Mouse (Mus musculus): Measurements from ENCODE around the gene Gm17359. TPM values are rescaled to one million over a fixed set of nuclear protein-coding genes. Genes with fewer than 3 reads are reported as not detected.

Gm17359 gene
- polyA plus RNA-seq, 1 experiment from 2014 or later, result not detected

GRCm38 (mm10) chr3:79299401-79299800 lies 37.1 kb upstream of the Gm17359 start:
- Histone ChIP-seq H3K9me3 (ENCODE audit: control insufficient read depth, low read length) (no peaks in the 10 kb centered on the region), H3K27ac (ENCODE audit: low read depth, low read length) (no peak overlapping the region), H3K36me3 (ENCODE audit: control insufficient read depth, insufficient read depth, low read length) (no peaks in the 10 kb centered on the region), H3K4me1 (ENCODE audit: control insufficient read depth, insufficient read depth, low read length) (no peaks in the 10 kb centered on the region), H3K27me3 (ENCODE audit: control insufficient read depth, insufficient read depth, low read length) (no peaks in the 10 kb centered on the region), H3K4me2 (ENCODE audit: low read depth, low read length) (no peak overlapping the region), H3K9ac (replicated peaks; ENCODE audit: low read depth, low read length) (no peak overlapping the region), H3K4me3 (ENCODE audit: low read depth, low read length) (no peak overlapping the region)
- WGBS, result 89% methylated on average over 15 of the region's 15 CpGs
- ATAC-seq (ENCODE audit: low read depth), result no peak

GRCm38 (mm10) chr3:79308605-79309004 lies 27.9 kb upstream of the Gm17359 start:
- H3K4me2 ChIP-seq (ENCODE audit: low read depth, low read length), result no peak overlapping the region
- H3K4me1 ChIP-seq (ENCODE audit: control insufficient read depth, insufficient read depth, low read length), result no peaks in the 10 kb centered on the region
- no peak overlapping the region for H3K4me3 ChIP-seq (ENCODE audit: low read depth, low read length)
- ATAC-seq (ENCODE audit: low read depth), result no peak
- H3K36me3 ChIP-seq (ENCODE audit: control insufficient read depth, insufficient read depth, low read length), result no peaks in the 10 kb centered on the region
- H3K27me3 ChIP-seq (ENCODE audit: control insufficient read depth, insufficient read depth, low read length), result no peaks in the 10 kb centered on the region
- H3K9me3 ChIP-seq (ENCODE audit: control insufficient read depth, low read length), result no peaks in the 10 kb centered on the region
- H3K9ac ChIP-seq (replicated peaks; ENCODE audit: low read depth, low read length), result no peak overlapping the region
- WGBS, result 91% methylated on average over 4 of the region's 4 CpGs
- H3K27ac ChIP-seq (ENCODE audit: low read depth, low read length), result no peak overlapping the region

- no peak overlapping the region for H3K4me3 ChIP-seq (ENCODE audit: low read depth, low read length)
- no peaks in the 10 kb centered on the region for H3K4me1 ChIP-seq (ENCODE audit: control insufficient read depth, insufficient read depth, low read length)
- H3K27me3 ChIP-seq (ENCODE audit: control insufficient read depth, insufficient read depth, low read length), result no peaks in the 10 kb centered on the region
- H3K4me2 ChIP-seq (ENCODE audit: low read depth, low read length), result no peak overlapping the region
- no peaks in the 10 kb centered on the region for H3K36me3 ChIP-seq (ENCODE audit: control insufficient read depth, insufficient read depth, low read length)
- no peaks in the 10 kb centered on the region for H3K9me3 ChIP-seq (ENCODE audit: control insufficient read depth, low read length)
- H3K9ac ChIP-seq (replicated peaks; ENCODE audit: low read depth, low read length), result no peak overlapping the region
- no peak overlapping the region for H3K27ac ChIP-seq (ENCODE audit: low read depth, low read length)
- ATAC-seq (ENCODE audit: low read depth), result no peak
- WGBS, result 87% methylated on average over 7 of the region's 7 CpGs
These were observed 26.3 kb upstream of the Gm17359 start for GRCm38 (mm10) chr3:79310184-79310583.

- Histone ChIP-seq H3K4me1 (ENCODE audit: control insufficient read depth, insufficient read depth, low read length) (no peaks in the 10 kb centered on the region), H3K9me3 (ENCODE audit: control insufficient read depth, low read length) (no peaks in the 10 kb centered on the region), H3K4me2 (ENCODE audit: low read depth, low read length) (no peak overlapping the region), H3K4me3 (ENCODE audit: low read depth, low read length) (no peak overlapping the region), H3K9ac (replicated peaks; ENCODE audit: low read depth, low read length) (no peak overlapping the region), H3K36me3 (ENCODE audit: control insufficient read depth, insufficient read depth, low read length) (no peaks in the 10 kb centered on the region), H3K27me3 (ENCODE audit: control insufficient read depth, insufficient read depth, low read length) (no peaks in the 10 kb centered on the region), H3K27ac (ENCODE audit: low read depth, low read length) (no peak overlapping the region)
- ATAC-seq (ENCODE audit: low read depth), result no peak
These were observed 24.6 kb upstream of the Gm17359 start for GRCm38 (mm10) chr3:79311895-79312294.

GRCm38 (mm10) chr3:79314006-79314698 lies 22.3 kb upstream of the Gm17359 start:
- no peak overlapping the region for H3K27ac ChIP-seq (ENCODE audit: low read depth, low read length)
- H3K4me1 ChIP-seq (ENCODE audit: control insufficient read depth, insufficient read depth, low read length), result no peaks in the 10 kb centered on the region
- no peaks in the 10 kb centered on the region for H3K9me3 ChIP-seq (ENCODE audit: control insufficient read depth, low read length)
- H3K36me3 ChIP-seq (ENCODE audit: control insufficient read depth, insufficient read depth, low read length), result no peaks in the 10 kb centered on the region
- no peak overlapping the region for H3K4me2 ChIP-seq (ENCODE audit: low read depth, low read length)
- H3K27me3 ChIP-seq (ENCODE audit: control insufficient read depth, insufficient read depth, low read length), result no peaks in the 10 kb centered on the region
- 59% methylated on average over 10 of the region's 10 CpGs for WGBS
- no peak overlapping the region for H3K9ac ChIP-seq (replicated peaks; ENCODE audit: low read depth, low read length)
- H3K4me3 ChIP-seq (ENCODE audit: low read depth, low read length), result no peak overlapping the region
- ATAC-seq (ENCODE audit: low read depth), result peak; percentile 31; the same call in 1 of the 2 replicates

GRCm38 (mm10) chr3:79324697-79325526 lies 11.5 kb upstream of the Gm17359 start:
- Histone ChIP-seq H3K4me3 (ENCODE audit: low read depth, low read length) (no peak overlapping the region), H3K27ac (ENCODE audit: low read depth, low read length) (no peak overlapping the region), H3K9ac (replicated peaks; ENCODE audit: low read depth, low read length) (no peak overlapping the region), H3K9me3 (ENCODE audit: control insufficient read depth, low read length) (no peaks in the 10 kb centered on the region), H3K27me3 (ENCODE audit: control insufficient read depth, insufficient read depth, low read length) (no peaks in the 10 kb centered on the region), H3K4me1 (ENCODE audit: control insufficient read depth, insufficient read depth, low read length) (0 out of 2 replicates have a peak, but pooled peaks cover 2% of the 10 kb centered on the region), H3K4me2 (ENCODE audit: low read depth, low read length) (no peak overlapping the region), H3K36me3 (ENCODE audit: control insufficient read depth, insufficient read depth, low read length) (no peaks in the 10 kb centered on the region)
- ATAC-seq (ENCODE audit: low read depth), result peak; percentile 67; the same call in 1 of the 2 replicates
- WGBS, result 45% methylated on average over 10 of the region's 10 CpGs

GRCm38 (mm10) chr3:79329691-79330315 lies 6.7 kb upstream of the Gm17359 start:
- no peaks in the 10 kb centered on the region for H3K27me3 ChIP-seq (ENCODE audit: control insufficient read depth, insufficient read depth, low read length)
- H3K4me3 ChIP-seq (ENCODE audit: low read depth, low read length), result no peak overlapping the region
- no peaks in the 10 kb centered on the region for H3K9me3 ChIP-seq (ENCODE audit: control insufficient read depth, low read length)
- H3K9ac ChIP-seq (replicated peaks; ENCODE audit: low read depth, low read length), result no peak overlapping the region
- no peak overlapping the region for H3K4me2 ChIP-seq (ENCODE audit: low read depth, low read length)
- WGBS, result 24% methylated on average over 8 of the region's 8 CpGs
- H3K27ac ChIP-seq (ENCODE audit: low read depth, low read length), result no peak overlapping the region
- H3K4me1 ChIP-seq (ENCODE audit: control insufficient read depth, insufficient read depth, low read length), result 0 out of 2 replicates have a peak, but pooled peaks cover 2% of the 10 kb centered on the region
- H3K36me3 ChIP-seq (ENCODE audit: control insufficient read depth, insufficient read depth, low read length), result no peaks in the 10 kb centered on the region
- no peak for ATAC-seq (ENCODE audit: low read depth)

- Histone ChIP-seq H3K4me1 (ENCODE audit: control insufficient read depth, insufficient read depth, low read length) (no peaks in the 10 kb centered on the region), H3K36me3 (ENCODE audit: control insufficient read depth, insufficient read depth, low read length) (no peaks in the 10 kb centered on the region), H3K27ac (ENCODE audit: low read depth, low read length) (no peak overlapping the region), H3K4me3 (ENCODE audit: low read depth, low read length) (no peak overlapping the region), H3K27me3 (ENCODE audit: control insufficient read depth, insufficient read depth, low read length) (no peaks in the 10 kb centered on the region), H3K4me2 (ENCODE audit: low read depth, low read length) (no peak overlapping the region), H3K9me3 (ENCODE audit: control insufficient read depth, low read length) (no peaks in the 10 kb centered on the region), H3K9ac (replicated peaks; ENCODE audit: low read depth, low read length) (no peak overlapping the region)
- WGBS, result 85% methylated on average over 7 of the region's 7 CpGs
- ATAC-seq (ENCODE audit: low read depth), result no peak
These were observed 3.4 kb upstream of the Gm17359 start for GRCm38 (mm10) chr3:79333051-79333450.
